8 mouse cellular contexts compared by ENCODE assay signal in the genomic region with DNA sequence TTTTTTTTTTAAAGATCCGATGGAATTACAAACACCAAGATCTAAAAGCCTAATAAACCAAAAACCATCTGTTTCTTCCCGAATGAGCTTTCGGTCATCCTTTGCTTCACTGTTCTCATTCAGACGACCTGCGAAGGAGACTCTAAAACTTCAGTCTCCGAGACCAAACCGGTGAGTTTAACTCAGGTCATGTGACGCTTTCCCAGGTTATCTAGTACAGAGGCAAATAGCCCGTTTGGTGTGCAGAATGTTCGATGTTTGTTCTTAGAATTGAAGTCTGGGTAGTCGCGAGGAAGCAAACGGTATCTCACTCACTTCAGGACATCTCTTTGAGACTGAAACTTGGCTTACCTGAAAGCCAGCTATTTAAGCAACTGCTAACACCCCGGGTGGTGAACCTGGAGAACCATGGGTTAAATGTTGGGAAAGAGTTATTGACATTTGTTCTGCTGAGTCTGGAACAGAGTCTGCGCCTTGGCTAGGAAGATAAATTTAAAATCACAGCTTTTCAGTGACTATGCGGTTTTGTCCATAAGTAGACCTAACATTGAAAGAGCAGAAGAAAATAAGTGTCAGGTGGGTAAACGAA. TPM values are rescaled to one million over a fixed set of nuclear protein-coding genes. Genes with fewer than 3 reads are reported as not detected.
A peak's percentile ranks its signal among the peaks of the same experiment; 100 is the strongest.
DNase-seq lines count a peak whose midpoint lies in the region; ATAC-seq and TF ChIP-seq lines count a peak whose summit lies in the region.

No protein-coding gene starts in this region.

- no peaks in the 10 kb centered on the region for H3K79me2 ChIP-seq in CH12.LX (replicated peaks; ENCODE audit: control insufficient read depth, extremely low read depth, insufficient read depth, poor library complexity, severe bottlenecking)

- H3K9me3 ChIP-seq in CH12.LX (replicated peaks; ENCODE audit: low read length): no peaks in the 10 kb centered on the region
- H3K9me3 ChIP-seq in hindbrain, embryonic 11.5 days (ENCODE audit: control insufficient read depth, low read length): no peaks in the 10 kb centered on the region
- no peaks in the 10 kb centered on the region for H3K9me3 ChIP-seq in liver, embryonic 16.5 days (replicated peaks; ENCODE audit: control insufficient read depth, low read length)

- intact Hi-C loops in gastrocnemius, postnatal 14 days (cut with DNase I; ENCODE audit: low total_unique reads): no loop called here

- no peak for TF ChIP-seq RAD21 in CH12.LX (IDR thresholded peaks at IDR 0.05; ENCODE audit: low read depth, low read length)

- TF ChIP-seq CTCF in CH12.LX (conservative IDR thresholded peaks at IDR 0.05 in 1 of 2, IDR thresholded peaks at IDR 0.05 in 1 of 2; ENCODE audit: low read depth in 2 of 2, low read length in 2 of 2): no peak

- no peaks in the 10 kb centered on the region for H3K27me3 ChIP-seq in CH12.LX (replicated peaks)
- no peaks in the 10 kb centered on the region for H3K27me3 ChIP-seq in hindbrain, embryonic 11.5 days (ENCODE audit: control insufficient read depth, insufficient read depth, low read length)
- peaks cover 5% of the 10 kb centered on the region for H3K27me3 ChIP-seq in liver, embryonic 16.5 days (ENCODE audit: control insufficient read depth, insufficient read depth, low read depth, low read length)

- in situ Hi-C loops in CH12.LX (cut with MboI; ENCODE audit: low pct_ligation_motif_present, low pct_unique_long_range_greater_than_20kb, low sequenced_read_pairs): no loop called here

- no peak overlapping the region for H3K9ac ChIP-seq in CH12.LX (ENCODE audit: insufficient read depth, low read depth)
- no peak overlapping the region for H3K9ac ChIP-seq in hindbrain, embryonic 11.5 days (ENCODE audit: low read depth, low read length)
- no peak overlapping the region for H3K9ac ChIP-seq in liver, embryonic 16.5 days (ENCODE audit: low read depth, low read length)

- H3K4me2 ChIP-seq in CH12.LX (ENCODE audit: insufficient read depth, low read depth, poor library complexity, severe bottlenecking): peak overlapping the region; percentile 63
- H3K4me2 ChIP-seq in hindbrain, embryonic 11.5 days (replicated peaks; ENCODE audit: low read depth, low read length): no peak overlapping the region
- H3K4me2 ChIP-seq in liver, embryonic 16.5 days (ENCODE audit: low read depth, low read length): peak overlapping the region; percentile 39

- DNase-seq in cerebellum, adult 18-20 months: peak; percentile 32 to 47
- no peak for DNase-seq in cerebellum, adult 11-12 months
- no peak for DNase-seq in CH12.LX (ENCODE audit: extremely low read depth)
- DNase-seq in hindbrain, embryonic 11.5 days (ENCODE audit: low spot score): peak; percentile 22
- no peak for DNase-seq in spleen, postnatal 36 days (ENCODE audit: low spot score in 2 of 2)
- no peak for DNase-seq in thymus, postnatal 0 days (ENCODE audit: low spot score)
- no peak for DNase-seq in gastrocnemius, postnatal 14 days

- TF ChIP-seq EP300 in CH12.LX (IDR thresholded peaks at IDR 0.05; ENCODE audit: low read length): no peak

- 55% methylated on average over 17 of the region's 17 CpGs for WGBS in hindbrain, embryonic 11.5 days
- 30% methylated on average over 17 of the region's 17 CpGs for WGBS in liver, embryonic 16.5 days (ENCODE audit: insufficient replicate concordance)

- H3K27ac ChIP-seq in CH12.LX (ENCODE audit: insufficient read depth, low read depth): no peak overlapping the region
- H3K27ac ChIP-seq in hindbrain, embryonic 11.5 days (ENCODE audit: low read depth, low read length): no peak overlapping the region
- no peak overlapping the region; the same call in none of the 2 replicates for H3K27ac ChIP-seq in liver, embryonic 16.5 days (ENCODE audit: low read length)

- peaks cover 4 to 6% of the 10 kb centered on the region in 2 experiments for H3K4me1 ChIP-seq in CH12.LX (ENCODE audit: control insufficient read depth in 1 of 2, insufficient read depth in 2 of 2)
- H3K4me1 ChIP-seq in hindbrain, embryonic 11.5 days (replicated peaks; ENCODE audit: control insufficient read depth, insufficient read depth, low read length): no peaks in the 10 kb centered on the region
- H3K4me1 ChIP-seq in liver, embryonic 16.5 days (ENCODE audit: control insufficient read depth, low read depth, low read length): no peaks in the 10 kb centered on the region

- dilution Hi-C loops in CH12.LX (cut with MboI; ENCODE audit: extremely low pct_ligation_motif_present, extremely low pct_unique_long_range_greater_than_20kb, low sequenced_read_pairs): no loop called here

- no peak for ATAC-seq in hindbrain, embryonic 11.5 days (ENCODE audit: low FRiP score)
- ATAC-seq in liver, embryonic 16.5 days (ENCODE audit: low read depth): no peak

- TF ChIP-seq POLR2A in CH12.LX (IDR thresholded peaks at IDR 0.05; ENCODE audit: low read depth, low read length): no peak

- no peaks in the 10 kb centered on the region for H3K36me3 ChIP-seq in CH12.LX (replicated peaks in 1 of 2; ENCODE audit: control insufficient read depth in 1 of 2, insufficient read depth in 1 of 2, low read length in 1 of 2)
- no peaks in the 10 kb centered on the region for H3K36me3 ChIP-seq in hindbrain, embryonic 11.5 days (ENCODE audit: control insufficient read depth, insufficient read depth, low read length)
- no peaks in the 10 kb centered on the region for H3K36me3 ChIP-seq in liver, embryonic 16.5 days (ENCODE audit: control insufficient read depth, insufficient read depth)

- peak overlapping the region in 1 of 3 experiments; percentile 45 for H3K4me3 ChIP-seq in CH12.LX (replicated peaks in 1 of 3; ENCODE audit: low read depth in 2 of 3, low read length in 2 of 3, poor library complexity in 1 of 3)
- H3K4me3 ChIP-seq in hindbrain, embryonic 11.5 days (ENCODE audit: low read depth, low read length): no peak overlapping the region
- peak overlapping the region; percentile 55 for H3K4me3 ChIP-seq in liver, embryonic 16.5 days (ENCODE audit: low read depth, low read length)

TF ChIP-seq in CH12.LX, 34 proteins besides CTCF, POLR2A, EP300 and RAD21:
- TF ChIP-seq SIN3A (IDR thresholded peaks at IDR 0.05; ENCODE audit: low read length) (no peak), JUN (IDR thresholded peaks at IDR 0.05; ENCODE audit: insufficient read depth, low read depth, low read length) (no peak)
TF ChIP-seq in CH12.LX: peak in this region for 0.

RNA-seq across cellular contexts. Expression of gene Exph5, which starts 39.0 kb away (rescaled TPM):
- total RNA-seq in CH12.LX (2012; rRNA removed): not detected in 2 replicates
- total RNA-seq in CH12.LX (2014; rRNA removed): not detected in 2 replicates
- 0.04 TPM in 1 of 2 replicates, not detected in the other for polyA plus RNA-seq in CH12.LX (2012; ENCODE audit: insufficient read length, low read depth)
- polyA plus RNA-seq in hindbrain, embryonic 11.5 days (2014; fragmentation: Nextera tagmentation; extraction: Ambion mirVana): 0.66 and 1.7 TPM in 2 replicates
- polyA plus RNA-seq in liver, embryonic 16.5 days (2015; fragmentation: Nextera tagmentation; extraction: Ambion mirVana): 0.50 and 0.51 TPM in 2 replicates
- 0.46 and 0.49 TPM in 2 replicates for polyA plus RNA-seq in thymus, postnatal 0 days (2015; fragmentation: Nextera tagmentation; extraction: Ambion mirVana)
- total RNA-seq in gastrocnemius, postnatal 14 days (2021): 1 to 10 TPM in 1 of 2 experiments, under 1 TPM in 1; 0.80 to 1.3 TPM

RNA-seq across cellular contexts. Expression of gene Kdelc2, which starts 43.4 kb away (rescaled TPM):
- not detected in 2 replicates for total RNA-seq in CH12.LX (2012; rRNA removed)
- total RNA-seq in CH12.LX (2014; rRNA removed): not detected in 2 replicates
- polyA plus RNA-seq in CH12.LX (2012; ENCODE audit: insufficient read length, low read depth): not detected in 2 replicates
- 10.4 and 11.7 TPM in 2 replicates for polyA plus RNA-seq in hindbrain, embryonic 11.5 days (2014; fragmentation: Nextera tagmentation; extraction: Ambion mirVana)
- 4.1 and 4.2 TPM in 2 replicates for polyA plus RNA-seq in liver, embryonic 16.5 days (2015; fragmentation: Nextera tagmentation; extraction: Ambion mirVana)
- 4.3 and 4.6 TPM in 2 replicates for polyA plus RNA-seq in thymus, postnatal 0 days (2015; fragmentation: Nextera tagmentation; extraction: Ambion mirVana)
- 10 to 100 TPM in 1 of 2 experiments, 1 to 10 TPM in 1; 7.3 to 10.1 TPM for total RNA-seq in gastrocnemius, postnatal 14 days (2021)

Comparison
In these comparisons a context has a peak if more than half of its experiments do, and no peak if none do; other contexts are left out.
1. DNase-seq: peak in cerebellum, adult 18-20 months (2 of 2) and hindbrain, embryonic 11.5 days (single experiment); none in cerebellum, adult 11-12 months (single experiment), CH12.LX (single experiment), spleen, postnatal 36 days (0 of 2), thymus, postnatal 0 days (single experiment) and gastrocnemius, postnatal 14 days (single experiment).